ENCODE assay signal across 9 mouse cellular contexts in genomic region chr15:78876258-78876696, GRCm38 (mm10). TPM values are rescaled to one million over a fixed set of nuclear protein-coding genes. Genes with fewer than 3 reads are reported as not detected.
DNase-seq lines count a peak whose midpoint lies in the region; ATAC-seq and TF ChIP-seq lines count a peak whose summit lies in the region.
"Had no signal": no experiment of that assay in that cellular context is flagged by ENCODE, and none has a peak within 500 bp of the region (broad histone marks: within the 10 kb centered on the region; RNA-seq: fewer than 3 reads in every experiment).

No protein-coding gene starts in this region.

- H3K4me3 ChIP-seq in E14TG2a.4 (replicated peaks; ENCODE audit: low read length), result peak overlapping the region; percentile 92
- H3K4me3 ChIP-seq in forebrain, embryonic 12.5 days (replicated peaks), result peak overlapping the region; percentile 73
- H3K4me3 ChIP-seq in heart, postnatal 0 days (ENCODE audit: low read depth, low read length), result peak overlapping the region; percentile 97
- H3K4me3 ChIP-seq in liver, embryonic 15.5 days (replicated peaks), result peak overlapping the region; percentile 92
- H3K4me3 ChIP-seq in neural tube, embryonic 11.5 days (ENCODE audit: low read depth, low read length), result peak overlapping the region; percentile 74

- H3K9ac ChIP-seq in forebrain, embryonic 12.5 days, result peak overlapping the region; percentile 87
- peak overlapping the region; percentile 97 for H3K9ac ChIP-seq in heart, postnatal 0 days (replicated peaks; ENCODE audit: low read depth, low read length)
- peak overlapping the region; percentile 82 for H3K9ac ChIP-seq in liver, embryonic 15.5 days
- peak overlapping the region; percentile 88 for H3K9ac ChIP-seq in neural tube, embryonic 11.5 days (ENCODE audit: low read length)

- peak; percentile 16; the same call in 1 of the 2 replicates for ATAC-seq in forebrain, embryonic 12.5 days (ENCODE audit: low FRiP score)
- peak; percentile 32 for ATAC-seq in heart, postnatal 0 days (ENCODE audit: insufficient read depth, low read depth)
- peak; percentile 13; the same call in 1 of the 2 replicates for ATAC-seq in liver, embryonic 15.5 days (ENCODE audit: insufficient read depth)
- 0 out of 2 replicates have a peak, but pooled peaks have one; percentile 18 for ATAC-seq in neural tube, embryonic 11.5 days (ENCODE audit: insufficient read depth, low FRiP score, low TSS enrichment)

- peak; percentile 80 for TF ChIP-seq CTCF in E14TG2a.4 (conservative IDR thresholded peaks at IDR 0.05; ENCODE audit: low read length)
- TF ChIP-seq CTCF in heart, postnatal 0 days (IDR thresholded peaks at IDR 0.05; ENCODE audit: low read depth), result peak; percentile 58

- peaks cover 84% of the 10 kb centered on the region for H3K4me1 ChIP-seq in E14TG2a.4 (replicated peaks; ENCODE audit: low read depth, low read length)
- peaks cover 42% of the 10 kb centered on the region for H3K4me1 ChIP-seq in forebrain, embryonic 12.5 days
- H3K4me1 ChIP-seq in heart, postnatal 0 days (ENCODE audit: control insufficient read depth, insufficient read depth), result peaks cover 6% of the 10 kb centered on the region; the same call in 1 of the 2 replicates
- H3K4me1 ChIP-seq in liver, embryonic 15.5 days (replicated peaks), result peaks cover 51% of the 10 kb centered on the region
- H3K4me1 ChIP-seq in neural tube, embryonic 11.5 days (ENCODE audit: control insufficient read depth, insufficient read depth, low read length), result peaks cover 6% of the 10 kb centered on the region; the same call in 1 of the 2 replicates

- H3K27me3 ChIP-seq in E14TG2a.4 (ENCODE audit: insufficient read depth, low read length), result no peaks in the 10 kb centered on the region
- no peaks in the 10 kb centered on the region for H3K27me3 ChIP-seq in forebrain, embryonic 12.5 days
- H3K27me3 ChIP-seq in heart, postnatal 0 days (ENCODE audit: control insufficient read depth, insufficient read depth, low read length), result no peaks in the 10 kb centered on the region
- H3K27me3 ChIP-seq in liver, embryonic 15.5 days, result no peaks in the 10 kb centered on the region
- H3K27me3 ChIP-seq in neural tube, embryonic 11.5 days (ENCODE audit: control insufficient read depth, insufficient read depth, low read length), result no peaks in the 10 kb centered on the region

- DNase-seq in cerebellum, adult 11 months, result peak; percentile 83
- peak; percentile 89 for DNase-seq in heart, postnatal 0 days (ENCODE audit: low spot score)
- peak; percentile 91 to 95 for DNase-seq in kidney, postnatal 4 days
- peak; percentile 86 for DNase-seq in neural tube, embryonic 11.5 days (ENCODE audit: low spot score)
- DNase-seq in telencephalon, adult 2 months (ENCODE audit: low read depth, low spot score), result peak; percentile 60

- peak overlapping the region; percentile 86 for H3K4me2 ChIP-seq in forebrain, embryonic 12.5 days
- peak overlapping the region; percentile 76 for H3K4me2 ChIP-seq in heart, postnatal 0 days (ENCODE audit: low read depth, low read length)
- H3K4me2 ChIP-seq in liver, embryonic 15.5 days, result peak overlapping the region; percentile 86
- H3K4me2 ChIP-seq in neural tube, embryonic 11.5 days (ENCODE audit: low read depth), result peak overlapping the region; percentile 88

- TF ChIP-seq EP300 in heart, postnatal 0 days (IDR thresholded peaks at IDR 0.05; ENCODE audit: low read depth), result no peak

- 5% methylated on average over 17 of the region's 17 CpGs for WGBS in forebrain, embryonic 12.5 days
- WGBS in heart, postnatal 0 days, result under 1% methylated on average over 17 of the region's 17 CpGs
- WGBS in liver, embryonic 15.5 days (ENCODE audit: insufficient replicate concordance), result under 1% methylated on average over 17 of the region's 17 CpGs
- WGBS in neural tube, embryonic 11.5 days, result 5% methylated on average over 17 of the region's 17 CpGs

- peaks cover 24% of the 10 kb centered on the region for H3K36me3 ChIP-seq in E14TG2a.4 (ENCODE audit: insufficient read depth, low read length)
- peaks cover 17% of the 10 kb centered on the region for H3K36me3 ChIP-seq in forebrain, embryonic 12.5 days (replicated peaks)
- peaks cover 13% of the 10 kb centered on the region for H3K36me3 ChIP-seq in heart, postnatal 0 days (replicated peaks; ENCODE audit: control insufficient read depth, insufficient read depth, low read length)
- H3K36me3 ChIP-seq in liver, embryonic 15.5 days (replicated peaks), result peaks cover 10% of the 10 kb centered on the region
- H3K36me3 ChIP-seq in neural tube, embryonic 11.5 days (ENCODE audit: control insufficient read depth, insufficient read depth, low read length), result no peaks in the 10 kb centered on the region

- peak overlapping the region; percentile 98 for H3K27ac ChIP-seq in forebrain, embryonic 12.5 days
- peak overlapping the region; percentile 99 for H3K27ac ChIP-seq in heart, postnatal 0 days (ENCODE audit: low read depth)
- H3K27ac ChIP-seq in liver, embryonic 15.5 days (replicated peaks), result peak overlapping the region; percentile 96
- H3K27ac ChIP-seq in neural tube, embryonic 11.5 days (ENCODE audit: low read depth, low read length), result peak overlapping the region; percentile 98

- no peaks in the 10 kb centered on the region for H3K9me3 ChIP-seq in E14TG2a.4 (ENCODE audit: low read length)
- no peaks in the 10 kb centered on the region for H3K9me3 ChIP-seq in forebrain, embryonic 12.5 days
- no peaks in the 10 kb centered on the region for H3K9me3 ChIP-seq in heart, postnatal 0 days (replicated peaks; ENCODE audit: control insufficient read depth, low read length)
- H3K9me3 ChIP-seq in liver, embryonic 15.5 days (replicated peaks), result no peaks in the 10 kb centered on the region
- no peaks in the 10 kb centered on the region for H3K9me3 ChIP-seq in neural tube, embryonic 11.5 days (ENCODE audit: control insufficient read depth, low read length)

RNA-seq across cellular contexts. Expression of gene Gga1, which starts 0.7 kb away (rescaled TPM):
- polyA plus RNA-seq in forebrain, embryonic 12.5 days (2016; fragmentation: Nextera tagmentation; extraction: Ambion mirVana), result 53.6 and 56.4 TPM in 2 replicates
- total RNA-seq in heart, postnatal 0 days (2014; rRNA removed; ENCODE audit: low replicate concordance), result 32.4 and 40.5 TPM in 2 replicates
- polyA plus RNA-seq in heart, postnatal 0 days (2015; fragmentation: Nextera tagmentation; extraction: Ambion mirVana), result 30.1 and 32.4 TPM in 2 replicates
- 21.4 and 23.6 TPM in 2 replicates for polyA plus RNA-seq in liver, embryonic 15.5 days (2015; fragmentation: Nextera tagmentation; extraction: Ambion mirVana)
- 36.4 and 37.0 TPM in 2 replicates for polyA plus RNA-seq in neural tube, embryonic 11.5 days (2014; fragmentation: Nextera tagmentation; extraction: Ambion mirVana)

RNA-seq across cellular contexts. Expression of gene Lgals2, which starts 20.9 kb away (rescaled TPM):
- not detected in 2 replicates for polyA plus RNA-seq in forebrain, embryonic 12.5 days (2016; fragmentation: Nextera tagmentation; extraction: Ambion mirVana)
- total RNA-seq in heart, postnatal 0 days (2014; rRNA removed; ENCODE audit: low replicate concordance), result 4.6 TPM in 1 of 2 replicates, not detected in the other
- 0.27 and 0.36 TPM in 2 replicates for polyA plus RNA-seq in heart, postnatal 0 days (2015; fragmentation: Nextera tagmentation; extraction: Ambion mirVana)
- 7.7 and 9.5 TPM in 2 replicates for polyA plus RNA-seq in liver, embryonic 15.5 days (2015; fragmentation: Nextera tagmentation; extraction: Ambion mirVana)
- not detected in 2 replicates for polyA plus RNA-seq in neural tube, embryonic 11.5 days (2014; fragmentation: Nextera tagmentation; extraction: Ambion mirVana)
- total RNA-seq: gastrocnemius, postnatal 4 days had no signal

RNA-seq across cellular contexts. Expression of gene Gm49510, which starts 23.2 kb away (rescaled TPM):
- 0.18 TPM in 1 of 2 replicates, not detected in the other for polyA plus RNA-seq in forebrain, embryonic 12.5 days (2016; fragmentation: Nextera tagmentation; extraction: Ambion mirVana)
- 0.73 TPM in 1 of 2 replicates, not detected in the other for total RNA-seq in heart, postnatal 0 days (2014; rRNA removed; ENCODE audit: low replicate concordance)
- 0.08 and 0.18 TPM in 2 replicates for polyA plus RNA-seq in heart, postnatal 0 days (2015; fragmentation: Nextera tagmentation; extraction: Ambion mirVana)
- 0.08 and 0.26 TPM in 2 replicates for polyA plus RNA-seq in liver, embryonic 15.5 days (2015; fragmentation: Nextera tagmentation; extraction: Ambion mirVana)
- 0.27 TPM in 1 of 2 replicates, not detected in the other for polyA plus RNA-seq in neural tube, embryonic 11.5 days (2014; fragmentation: Nextera tagmentation; extraction: Ambion mirVana)
- total RNA-seq: gastrocnemius, postnatal 4 days had no signal

RNA-seq across cellular contexts. Expression of gene Sh3bp1, which starts 23.3 kb away (rescaled TPM):
- polyA plus RNA-seq in forebrain, embryonic 12.5 days (2016; fragmentation: Nextera tagmentation; extraction: Ambion mirVana), result 10.3 TPM in 2 replicates
- 9.8 and 11.7 TPM in 2 replicates for total RNA-seq in heart, postnatal 0 days (2014; rRNA removed; ENCODE audit: low replicate concordance)
- polyA plus RNA-seq in heart, postnatal 0 days (2015; fragmentation: Nextera tagmentation; extraction: Ambion mirVana), result 6.4 and 7.0 TPM in 2 replicates
- polyA plus RNA-seq in liver, embryonic 15.5 days (2015; fragmentation: Nextera tagmentation; extraction: Ambion mirVana), result 14.4 and 15.3 TPM in 2 replicates
- 14.4 and 15.3 TPM in 2 replicates for polyA plus RNA-seq in neural tube, embryonic 11.5 days (2014; fragmentation: Nextera tagmentation; extraction: Ambion mirVana)

RNA-seq across cellular contexts. Expression of gene Cdc42ep1, which starts 33.9 kb away (rescaled TPM):
- polyA plus RNA-seq in forebrain, embryonic 12.5 days (2016; fragmentation: Nextera tagmentation; extraction: Ambion mirVana), result 7.7 and 8.4 TPM in 2 replicates
- 44.7 and 52.5 TPM in 2 replicates for total RNA-seq in heart, postnatal 0 days (2014; rRNA removed; ENCODE audit: low replicate concordance)
- 27.1 and 27.4 TPM in 2 replicates for polyA plus RNA-seq in heart, postnatal 0 days (2015; fragmentation: Nextera tagmentation; extraction: Ambion mirVana)
- 13.0 and 15.2 TPM in 2 replicates for polyA plus RNA-seq in liver, embryonic 15.5 days (2015; fragmentation: Nextera tagmentation; extraction: Ambion mirVana)
- polyA plus RNA-seq in neural tube, embryonic 11.5 days (2014; fragmentation: Nextera tagmentation; extraction: Ambion mirVana), result 14.0 and 15.1 TPM in 2 replicates

Comparison
In these comparisons a context has a peak if more than half of its experiments do, and no peak if none do; other contexts are left out.
1. Peak in every context shown above with its lines: DNase-seq, ATAC-seq, H3K4me3 ChIP-seq and H3K27ac ChIP-seq.